34 mouse cellular contexts compared by ENCODE assay signal in genomic region chr13:19470729-19471128, GRCm38 (mm10).
"Had no signal": no experiment of that assay in that cellular context is flagged by ENCODE, and none has a peak within 500 bp of the region (broad histone marks: within the 10 kb centered on the region; RNA-seq: fewer than 3 reads in every experiment).

No protein-coding gene starts in this region.

- H3K4me3 ChIP-seq: heart, embryonic 12.5 days; heart, embryonic 13.5 days; heart, embryonic 15.5 days; hindbrain, embryonic 10.5 days; hindbrain, embryonic 12.5 days; hindbrain, embryonic 13.5 days; hindbrain, embryonic 15.5 days; intestine, embryonic 15.5 days; kidney, embryonic 15.5 days; layer of hippocampus, adult 2 months; left cerebral cortex, adult 2 months had no signal

- H3K27me3 ChIP-seq: heart, embryonic 12.5 days; heart, embryonic 13.5 days; heart, embryonic 15.5 days; hindbrain, embryonic 12.5 days; hindbrain, embryonic 13.5 days; hindbrain, embryonic 15.5 days; intestine, embryonic 15.5 days; kidney, embryonic 15.5 days had no signal

- H3K4me2 ChIP-seq: heart, embryonic 12.5 days; heart, embryonic 13.5 days; heart, embryonic 15.5 days; hindbrain, embryonic 12.5 days; hindbrain, embryonic 13.5 days; hindbrain, embryonic 14.5 days; hindbrain, embryonic 15.5 days; intestine, embryonic 15.5 days; kidney, embryonic 15.5 days had no signal

- H3K9ac ChIP-seq: heart, embryonic 12.5 days; heart, embryonic 13.5 days; heart, embryonic 15.5 days; hindbrain, embryonic 12.5 days; hindbrain, embryonic 13.5 days; hindbrain, embryonic 14.5 days; hindbrain, embryonic 15.5 days; intestine, embryonic 15.5 days; kidney, embryonic 15.5 days had no signal

- H3K9me3 ChIP-seq: heart, embryonic 12.5 days; heart, embryonic 13.5 days; heart, embryonic 15.5 days; hindbrain, embryonic 10.5 days; hindbrain, embryonic 12.5 days; hindbrain, embryonic 13.5 days; hindbrain, embryonic 15.5 days; intestine, embryonic 15.5 days; kidney, embryonic 15.5 days had no signal

- H3K27ac ChIP-seq: heart, embryonic 13.5 days; heart, embryonic 15.5 days; hindbrain, embryonic 10.5 days; hindbrain, embryonic 12.5 days; hindbrain, embryonic 13.5 days; hindbrain, embryonic 14.5 days; hindbrain, embryonic 15.5 days; hindbrain, postnatal 0 days; intestine, embryonic 15.5 days; kidney, embryonic 15.5 days; kidney, postnatal 0 days; layer of hippocampus, adult 2 months; left cerebral cortex, adult 2 months had no signal

- H3K36me3 ChIP-seq: heart, embryonic 12.5 days; heart, embryonic 13.5 days; heart, embryonic 15.5 days; hindbrain, embryonic 10.5 days; hindbrain, embryonic 12.5 days; hindbrain, embryonic 13.5 days; hindbrain, embryonic 15.5 days; intestine, embryonic 15.5 days; kidney, embryonic 15.5 days had no signal

- H3K4me1 ChIP-seq: heart, embryonic 12.5 days; heart, embryonic 13.5 days; heart, embryonic 15.5 days; hindbrain, embryonic 10.5 days; hindbrain, embryonic 12.5 days; hindbrain, embryonic 13.5 days; hindbrain, embryonic 15.5 days; intestine, embryonic 15.5 days; kidney, embryonic 15.5 days had no signal

- ATAC-seq: hindbrain, embryonic 16.5 days; hindbrain, postnatal 0 days; inflammation-experienced regulatory T-cells, adult 6 months; intestine, embryonic 15.5 days; intestine, embryonic 16.5 days; intestine, postnatal 0 days had no signal

- DNase-seq: heart, postnatal 10 days; heart, postnatal 14 days; heart, postnatal 36 days; heart, postnatal 4 days; kidney, adult 11 months; kidney, adult 18-20 months; kidney, adult 2 months; kidney, adult 8-10 months; kidney, adult 9 months; kidney, postnatal 10 days; kidney, postnatal 14 days; kidney, postnatal 25 days; kidney, postnatal 36 days; kidney, postnatal 4 days; layer of hippocampus, adult 9-11 months; layer of hippocampus, postnatal 36 days had no signal
